Mouse (Mus musculus): ENCODE measurements at regions not wholly inside any gene's neighbourhood (a gene's known extent, or its start where the extent isn't known, plus 50 kb on each side); places are given as distances from the start of the nearest gene placed in this dataset.

DNA sequence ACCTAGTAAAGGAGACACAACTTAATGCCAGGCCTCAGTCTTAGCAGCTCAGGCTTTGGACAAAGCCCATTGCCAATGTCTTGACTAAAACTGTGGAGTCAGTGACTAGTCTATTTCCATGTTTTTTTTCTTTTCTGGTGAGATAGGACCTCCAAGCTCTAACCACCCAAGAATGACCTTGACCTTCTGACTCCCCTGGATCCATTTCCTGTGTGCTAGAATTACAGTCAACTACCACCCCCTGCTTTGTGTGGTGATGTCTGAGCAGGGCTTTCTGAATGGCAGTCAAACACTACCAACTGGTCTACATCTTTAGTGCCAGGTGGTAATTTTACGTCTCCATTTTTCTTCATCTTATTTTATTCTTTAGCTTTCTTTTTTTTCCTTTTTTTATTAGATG lies 51.3 kb upstream of the Rnf138rt1 start:
- DNase-seq (ENCODE audit: extremely low spot score in 1 of 2, low spot score in 2 of 2): no peak
- intact Hi-C loops (cut with DNase I): no loop called here

DNA sequence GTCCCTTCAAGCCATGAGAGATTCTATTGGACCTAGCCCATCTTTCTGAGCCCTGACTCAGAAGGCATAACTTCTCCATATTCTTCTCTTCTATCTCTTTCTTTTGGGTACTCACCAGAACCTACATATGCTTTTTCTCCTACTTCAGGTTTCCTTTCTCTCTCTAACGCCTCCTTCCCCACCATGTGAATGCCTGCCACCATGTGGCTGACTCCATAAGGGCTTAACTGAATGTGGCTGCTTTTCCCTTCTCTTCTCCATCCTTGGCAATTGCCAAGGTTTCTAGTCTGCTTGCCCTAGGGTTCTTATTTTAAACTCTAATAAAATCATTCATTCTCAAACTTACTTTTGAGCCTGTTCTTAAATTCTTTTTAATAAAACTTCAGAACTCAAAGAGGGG lies 53.7 kb upstream of the Rnf138rt1 start:
- intact Hi-C loops (cut with DNase I): no loop called here
- DNase-seq (ENCODE audit: extremely low spot score in 1 of 2, low spot score in 2 of 2): peak in 1 of 2 experiments; percentile 13

GRCm38 (mm10) chrX:163822298-163822697 lies 61.2 kb upstream of the Rnf138rt1 start:
- intact Hi-C loops (cut with DNase I): no loop called here
- no peak for DNase-seq (ENCODE audit: extremely low spot score in 1 of 2, low spot score in 2 of 2)

GRCm38 (mm10) chrX:163827461-163827860 lies 66.3 kb upstream of the Rnf138rt1 start:
- intact Hi-C loops (cut with DNase I): no loop called here
- DNase-seq (ENCODE audit: extremely low spot score in 1 of 2, low spot score in 2 of 2): peak in 1 of 2 experiments; percentile 16

- no peak for DNase-seq (ENCODE audit: extremely low spot score in 1 of 2, low spot score in 2 of 2)
- intact Hi-C loops (cut with DNase I): no loop called here
Measured at GRCm38 (mm10) chrX:163845408-163845807, 63.4 kb upstream of the Ap1s2 start.

DNA sequence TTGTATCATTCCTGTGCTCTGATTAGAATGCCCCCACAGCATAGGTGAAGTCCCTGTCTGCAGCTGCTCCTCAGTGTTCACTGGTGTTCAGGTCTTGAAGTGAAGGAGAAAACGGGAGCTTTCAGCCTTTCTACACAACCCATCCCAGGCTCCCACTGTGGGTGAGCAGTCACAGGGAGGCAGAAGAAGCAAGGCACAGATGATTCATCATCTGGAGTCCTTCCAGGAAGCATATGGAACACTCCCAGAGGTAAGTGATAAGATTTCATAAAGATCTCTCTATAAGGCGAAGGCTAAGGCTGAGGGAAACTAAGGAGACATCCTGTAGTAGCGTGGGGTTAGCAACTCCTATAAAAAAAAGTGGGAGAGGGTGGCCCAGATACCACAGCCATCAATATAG lies 61.9 kb upstream of the Ap1s2 start:
- no peak for DNase-seq (ENCODE audit: extremely low spot score in 1 of 2, low spot score in 2 of 2)
- intact Hi-C loops (cut with DNase I): no loop called here

GRCm38 (mm10) chrX:163847651-163848050 lies 61.2 kb upstream of the Ap1s2 start:
- intact Hi-C loops (cut with DNase I): no loop called here
- DNase-seq (ENCODE audit: extremely low spot score in 1 of 2, low spot score in 2 of 2): no peak

DNA sequence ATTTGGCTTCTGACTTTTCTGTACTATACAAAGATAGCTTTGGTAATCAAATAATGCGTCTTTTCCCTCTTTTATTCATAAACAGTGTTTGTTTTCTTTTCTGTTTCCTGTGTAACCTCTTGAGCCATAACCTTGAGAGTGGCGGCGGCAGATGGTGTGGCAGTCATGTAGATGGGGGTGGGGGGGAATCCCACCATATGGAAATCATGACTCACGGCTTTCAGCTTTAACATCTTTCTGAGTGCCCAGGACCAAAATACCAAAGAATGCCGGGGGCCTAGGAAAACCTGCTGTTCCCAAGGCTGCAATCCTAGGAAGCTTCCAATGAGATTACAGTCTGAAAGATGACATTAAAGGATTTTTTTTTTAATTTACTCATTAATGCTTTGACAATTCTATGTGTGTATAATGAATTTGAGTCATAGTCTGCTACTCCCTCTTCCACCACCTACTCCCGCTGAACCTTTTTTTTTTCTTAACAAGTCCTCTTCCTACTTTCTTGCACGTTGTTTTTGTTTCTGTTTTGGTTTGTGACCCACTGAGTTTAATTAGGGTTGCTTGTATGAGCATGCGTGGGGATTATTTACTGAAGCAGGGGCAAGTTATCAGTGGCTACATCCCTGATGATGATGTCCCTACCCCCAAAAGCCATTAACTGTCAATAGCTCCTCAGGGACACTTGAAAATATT lies 60.2 kb upstream of the Ap1s2 start:
- peak in 1 of 2 experiments; percentile 19 for DNase-seq (ENCODE audit: extremely low spot score in 1 of 2, low spot score in 2 of 2)
- intact Hi-C loops (cut with DNase I): no loop called here

GRCm38 (mm10) chrX:163850915-163851599 lies 57.8 kb upstream of the Ap1s2 start:
- intact Hi-C loops (cut with DNase I): no loop called here
- DNase-seq (ENCODE audit: extremely low spot score in 1 of 2, low spot score in 2 of 2): no peak

- intact Hi-C loops (cut with DNase I): no loop called here
- DNase-seq (ENCODE audit: extremely low spot score in 1 of 2, low spot score in 2 of 2): no peak
Measured at GRCm38 (mm10) chrX:163858494-163858893, 50.3 kb upstream of the Ap1s2 start.
